Mouse (Mus musculus): ENCODE results near the gene Nradd. TPM values are rescaled to one million over a fixed set of nuclear protein-coding genes. Genes with fewer than 3 reads are reported as not detected.

The Nradd gene
- total RNA-seq, 1 experiment from 2014 or later: 14.0 TPM

- ATAC-seq (ENCODE audit: extremely low read depth, insufficient number of reproducible peaks, low FRiP score, poor library complexity, severe bottlenecking): no peak
Observed at GRCm38 (mm10) chr9:110623416-110624195, 646 bp downstream of the Nradd start.

GRCm38 (mm10) chr9:110622621-110623219, 1.5 kb downstream of the Nradd start:
- no peak for ATAC-seq (ENCODE audit: extremely low read depth, insufficient number of reproducible peaks, low FRiP score, poor library complexity, severe bottlenecking)

- no peak for ATAC-seq (ENCODE audit: extremely low read depth, insufficient number of reproducible peaks, low FRiP score, poor library complexity, severe bottlenecking)
Observed at GRCm38 (mm10) chr9:110620685-110621084, 3.6 kb downstream of the Nradd start.

- no peak for ATAC-seq (ENCODE audit: extremely low read depth, insufficient number of reproducible peaks, low FRiP score, poor library complexity, severe bottlenecking)
Observed at GRCm38 (mm10) chr9:110620180-110620579, 4.1 kb downstream of the Nradd start.

GRCm38 (mm10) chr9:110617081-110617480, 7.2 kb downstream of the Nradd start:
- ATAC-seq (ENCODE audit: extremely low read depth, insufficient number of reproducible peaks, low FRiP score, poor library complexity, severe bottlenecking): no peak

- ATAC-seq (ENCODE audit: extremely low read depth, insufficient number of reproducible peaks, low FRiP score, poor library complexity, severe bottlenecking): no peak
Observed at GRCm38 (mm10) chr9:110611471-110611870, 12.8 kb downstream of the Nradd start.

GRCm38 (mm10) chr9:110583521-110583920, 40.7 kb downstream of the Nradd start:
- no peak for ATAC-seq (ENCODE audit: extremely low read depth, insufficient number of reproducible peaks, low FRiP score, poor library complexity, severe bottlenecking)

GRCm38 (mm10) chr9:110582161-110582560, 42.1 kb downstream of the Nradd start:
- ATAC-seq (ENCODE audit: extremely low read depth, insufficient number of reproducible peaks, low FRiP score, poor library complexity, severe bottlenecking): no peak

Other genes starting within 250 kb of the Nradd start
- gene Ptpn23, start 216.2 kb downstream of the Nradd start, total RNA-seq (2017): 14.7 and 15.6 TPM in 2 replicates
- 17.9 and 25.6 TPM in 2 replicates for gene Ngp, start 204.7 kb downstream of the Nradd start, total RNA-seq (2017)
- 41.9 and 42.6 TPM in 2 replicates for gene Klhl18, start 147.8 kb downstream of the Nradd start, total RNA-seq (2017)
- 5.1 and 5.4 TPM in 2 replicates for gene Kif9, start 147.5 kb downstream of the Nradd start, total RNA-seq (2017)
- 381 and 399 TPM in 2 replicates for gene Setd2, start 91.9 kb downstream of the Nradd start, total RNA-seq (2017)
- gene Nbeal2, start 29.7 kb upstream of the Nradd start, total RNA-seq (2017): 110 and 138 TPM in 2 replicates
- gene Ccdc12, start 32.1 kb upstream of the Nradd start, total RNA-seq (2017): 123 and 125 TPM in 2 replicates
- gene Myl3, start 117.4 kb upstream of the Nradd start, total RNA-seq (2017): not detected in 2 replicates
- not detected in 2 replicates for gene Pth1r, start 122.7 kb upstream of the Nradd start, total RNA-seq (2017)
- gene Prss42, start 173.7 kb upstream of the Nradd start, total RNA-seq (2017): not detected in 2 replicates
- gene Prss44, start 189.5 kb upstream of the Nradd start, total RNA-seq (2017): not detected in 2 replicates
- not detected in 2 replicates for gene Prss43, start 202.2 kb upstream of the Nradd start, total RNA-seq (2017)
- gene Prss45, start 210.1 kb upstream of the Nradd start, total RNA-seq (2017): not detected in 2 replicates
- not detected in 2 replicates for gene Prss46, start 220.1 kb upstream of the Nradd start, total RNA-seq (2017)
- not detected in 2 replicates for gene Prss50, start 233.5 kb upstream of the Nradd start, total RNA-seq (2017)

Measured in neutrophil, adult 5-6 weeks (primary cell).